Mouse (Mus musculus) neural tube, embryonic 14.5 days (tissue): ENCODE results near the gene Fra10ac1. TPM values are rescaled to one million over a fixed set of nuclear protein-coding genes. Genes with fewer than 3 reads are reported as not detected.

Source experiments
- ATAC-seq: fragments of 200-750 bp; cut with Nextera tagmentation; 2 replicates; pipeline ENCODE4 v1.8.0; 2017; ENCODE audit warnings: low read depth, mild to moderate bottlenecking, moderate TSS enrichment, moderate library complexity
- H3K27ac ChIP-seq: fragments of 300-500 bp; sonication (generic); 2 replicates; pipeline ENCODE4 v1.5.1; 2014; ENCODE audit warnings: low read depth, mild to moderate bottlenecking, control low read depth, low read length, moderate library complexity, mixed read lengths
- H3K27me3 ChIP-seq: fragments of 300-500 bp; sonication (generic); 2 replicates; pipeline ENCODE4 v1.6.1; 2014; ENCODE audit warnings: low read length; ENCODE audit not compliant: control insufficient read depth, insufficient read depth
- H3K36me3 ChIP-seq: fragments of 300-500 bp; sonication (generic); 2 replicates; pipeline ENCODE4 v1.6.1; 2014; ENCODE audit warnings: low read length, mixed read lengths; ENCODE audit not compliant: control insufficient read depth, insufficient read depth
- H3K4me1 ChIP-seq: fragments of 300-500 bp; sonication (generic); 2 replicates; pipeline ENCODE4 v1.6.1; 2014; ENCODE audit warnings: low read length; ENCODE audit not compliant: control insufficient read depth, insufficient read depth
- H3K4me2 ChIP-seq: fragments of 300-500 bp; sonication (generic); 2 replicates; pipeline ENCODE4 v1.6.1; 2014; ENCODE audit warnings: mild to moderate bottlenecking, low read depth, low read length, control low read depth
- H3K4me3 ChIP-seq: fragments of 300-500 bp; sonication (generic); 2 replicates; pipeline ENCODE4 v1.5.1; 2014; ENCODE audit warnings: low read depth, low read length, control low read depth, mixed read lengths
- H3K9ac ChIP-seq: fragments of 300-500 bp; sonication (generic); replicated peaks from 2 replicates; pipeline ENCODE4 v1.6.1; 2014; ENCODE audit warnings: low read depth, mild to moderate bottlenecking, control low read depth, low read length, mixed read lengths
- H3K9me3 ChIP-seq: fragments of 300-500 bp; sonication (generic); 2 replicates; pipeline ENCODE4 v1.6.1; 2016; ENCODE audit warnings: low read length; ENCODE audit not compliant: control insufficient read depth
- WGBS: fragments of 180-500 bp; shearing (Covaris S2); extraction: QIAGEN DNeasy Blood & Tissue Kit; methylation state at CpG from one replicate; pipeline ENCODE4 v1.1.7; 2014; 5-methylcytosine and 5-hydroxymethylcytosine counted together
- polyA plus RNA-seq: library from polyadenylated mRNA; unstranded; fragments of >200 nt; fragmentation: Nextera tagmentation; extraction: Ambion mirVana; gene quantifications from 2 replicates; pipeline ENCODE4 v1.2.1, GENCODE M21; 2014

The Fra10ac1 gene
- polyA plus RNA-seq, 1 experiment from 2014 or later: 38.5 TPM

GRCm38 (mm10) chr19:38206669-38207068 lies 17.3 kb downstream of the Fra10ac1 start:
- H3K4me1 ChIP-seq: no peaks in the 10 kb centered on the region
- H3K4me2 ChIP-seq: no peak overlapping the region
- no peak overlapping the region for H3K9ac ChIP-seq
- no peak overlapping the region for H3K27ac ChIP-seq
- ATAC-seq: peak; percentile 68; the same call in 1 of the 2 replicates
- no peaks in the 10 kb centered on the region for H3K27me3 ChIP-seq
- no peak overlapping the region for H3K4me3 ChIP-seq
- no peaks in the 10 kb centered on the region; the same call in 1 of the 2 replicates for H3K36me3 ChIP-seq
- H3K9me3 ChIP-seq: no peaks in the 10 kb centered on the region
- 60% methylated on average over 9 of the region's 9 CpGs for WGBS

GRCm38 (mm10) chr19:38198731-38199130 lies 25.2 kb downstream of the Fra10ac1 start:
- Histone ChIP-seq H3K27ac (no peak overlapping the region), H3K9me3 (no peaks in the 10 kb centered on the region), H3K9ac (no peak overlapping the region), H3K4me1 (no peaks in the 10 kb centered on the region), H3K4me2 (no peak overlapping the region), H3K4me3 (no peak overlapping the region), H3K27me3 (no peaks in the 10 kb centered on the region), H3K36me3 (no peaks in the 10 kb centered on the region)
- ATAC-seq: no peak
- 89% methylated on average over 5 of the region's 5 CpGs for WGBS

DNA sequence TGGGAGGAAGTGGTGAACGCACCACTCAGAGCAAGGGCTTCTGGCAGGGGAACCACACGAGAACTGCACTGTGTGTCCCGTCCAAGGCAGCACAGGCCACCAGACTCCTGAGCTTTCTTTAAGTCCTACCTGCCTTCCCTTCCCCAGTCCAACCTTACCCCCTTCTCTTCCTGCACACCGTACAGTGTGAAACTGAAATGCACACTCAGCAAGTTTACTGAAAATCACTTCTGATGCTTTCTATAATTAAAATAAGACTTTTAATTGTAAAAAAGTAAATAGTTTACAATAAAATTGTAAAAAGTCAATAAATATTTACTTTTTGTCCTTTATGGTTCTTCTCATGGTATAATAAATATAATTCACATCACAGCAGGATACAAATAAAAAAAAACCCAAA lies 28.7 kb downstream of the Fra10ac1 start:
- Histone ChIP-seq H3K9ac (no peak overlapping the region), H3K9me3 (no peaks in the 10 kb centered on the region), H3K4me2 (no peak overlapping the region), H3K27ac (no peak overlapping the region), H3K27me3 (no peaks in the 10 kb centered on the region), H3K4me3 (no peak overlapping the region), H3K36me3 (no peaks in the 10 kb centered on the region), H3K4me1 (no peaks in the 10 kb centered on the region)
- ATAC-seq: no peak
- 92% methylated on average over 4 of the region's 4 CpGs for WGBS

GRCm38 (mm10) chr19:38191446-38191845 lies 32.5 kb downstream of the Fra10ac1 start:
- no peaks in the 10 kb centered on the region for H3K9me3 ChIP-seq
- H3K4me3 ChIP-seq: no peak overlapping the region
- ATAC-seq: no peak
- H3K36me3 ChIP-seq: no peaks in the 10 kb centered on the region; the same call in 1 of the 2 replicates
- no peak overlapping the region for H3K4me2 ChIP-seq
- H3K27ac ChIP-seq: no peak overlapping the region
- WGBS: 87% methylated on average over 5 of the region's 5 CpGs
- H3K4me1 ChIP-seq: no peaks in the 10 kb centered on the region
- no peaks in the 10 kb centered on the region for H3K27me3 ChIP-seq
- H3K9ac ChIP-seq: no peak overlapping the region

DNA sequence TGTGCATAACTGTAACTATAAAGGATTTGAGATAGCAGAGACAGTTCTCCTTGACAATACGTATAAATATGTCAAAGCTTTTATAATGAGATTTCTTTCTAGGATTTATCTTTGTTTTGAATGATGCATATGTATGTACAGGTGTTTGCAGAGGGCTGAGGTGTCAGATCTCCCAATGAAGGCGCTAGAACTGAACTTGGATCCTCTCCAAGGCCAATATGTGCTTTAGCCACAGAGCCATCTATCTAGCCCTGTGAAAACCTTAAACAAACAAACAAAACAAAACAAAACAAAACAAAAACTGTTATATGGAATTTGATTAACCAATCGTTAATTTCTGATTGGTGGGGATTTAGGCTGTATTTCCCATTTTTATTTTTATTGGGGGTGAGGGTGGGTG lies 33.4 kb downstream of the Fra10ac1 start:
- Histone ChIP-seq H3K9ac (no peak overlapping the region), H3K27ac (no peak overlapping the region), H3K27me3 (no peaks in the 10 kb centered on the region), H3K4me3 (no peak overlapping the region), H3K36me3 (no peaks in the 10 kb centered on the region; the same call in 1 of the 2 replicates), H3K4me1 (no peaks in the 10 kb centered on the region), H3K9me3 (no peaks in the 10 kb centered on the region), H3K4me2 (no peak overlapping the region)
- WGBS: 84% methylated on average over 3 of the region's 3 CpGs
- ATAC-seq: no peak

GRCm38 (mm10) chr19:38187345-38187680 lies 36.6 kb downstream of the Fra10ac1 start:
- Histone ChIP-seq H3K27me3 (no peaks in the 10 kb centered on the region), H3K9ac (no peak overlapping the region), H3K4me2 (no peak overlapping the region), H3K4me3 (no peak overlapping the region), H3K27ac (no peak overlapping the region), H3K4me1 (no peaks in the 10 kb centered on the region), H3K9me3 (no peaks in the 10 kb centered on the region), H3K36me3 (no peaks in the 10 kb centered on the region; the same call in 1 of the 2 replicates)
- WGBS: 86% methylated on average over 2 of the region's 2 CpGs
- no peak for ATAC-seq

DNA sequence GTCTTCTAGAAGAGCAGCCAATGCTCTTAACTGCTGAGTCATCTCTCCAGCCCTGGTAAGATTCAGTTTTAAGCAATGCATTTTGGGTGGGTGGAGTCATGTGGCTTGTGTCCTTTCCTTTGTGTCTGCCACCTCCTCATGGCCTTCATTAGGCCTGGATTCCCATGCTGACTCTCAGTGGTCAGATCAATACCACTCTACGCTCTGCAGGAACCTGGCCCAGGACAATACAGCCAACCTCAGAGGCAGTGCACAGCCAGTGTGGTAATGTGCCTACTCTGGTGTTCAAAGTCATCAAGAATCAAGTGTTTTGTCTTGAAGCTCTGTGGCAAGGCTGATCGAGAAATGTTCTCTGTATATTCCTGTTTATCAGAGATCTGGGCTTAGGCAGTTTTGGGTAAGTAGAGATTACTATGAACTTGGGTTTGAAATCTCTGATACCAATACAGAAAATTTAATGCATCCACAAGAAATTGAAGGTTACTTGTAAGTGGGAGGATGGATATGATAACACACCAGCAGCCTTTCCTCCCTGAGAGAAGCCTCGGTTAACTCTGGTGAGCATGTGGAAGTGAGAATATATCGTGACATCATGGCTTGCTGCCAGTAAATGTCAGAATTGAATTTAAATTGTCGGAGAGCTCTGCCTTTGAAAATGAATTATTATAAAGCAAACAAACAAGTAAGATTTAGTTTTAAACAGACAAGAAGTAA lies 37.2 kb downstream of the Fra10ac1 start:
- H3K9ac ChIP-seq: no peak overlapping the region
- H3K9me3 ChIP-seq: no peaks in the 10 kb centered on the region
- H3K4me3 ChIP-seq: no peak overlapping the region
- no peak for ATAC-seq
- H3K4me1 ChIP-seq: no peaks in the 10 kb centered on the region
- no peaks in the 10 kb centered on the region for H3K27me3 ChIP-seq
- 95% methylated on average over 5 of the region's 5 CpGs for WGBS
- no peak overlapping the region for H3K27ac ChIP-seq
- H3K36me3 ChIP-seq: no peaks in the 10 kb centered on the region; the same call in 1 of the 2 replicates
- H3K4me2 ChIP-seq: no peak overlapping the region

GRCm38 (mm10) chr19:38179675-38180074 lies 44.3 kb downstream of the Fra10ac1 start:
- 95% methylated on average over 9 of the region's 9 CpGs for WGBS

DNA sequence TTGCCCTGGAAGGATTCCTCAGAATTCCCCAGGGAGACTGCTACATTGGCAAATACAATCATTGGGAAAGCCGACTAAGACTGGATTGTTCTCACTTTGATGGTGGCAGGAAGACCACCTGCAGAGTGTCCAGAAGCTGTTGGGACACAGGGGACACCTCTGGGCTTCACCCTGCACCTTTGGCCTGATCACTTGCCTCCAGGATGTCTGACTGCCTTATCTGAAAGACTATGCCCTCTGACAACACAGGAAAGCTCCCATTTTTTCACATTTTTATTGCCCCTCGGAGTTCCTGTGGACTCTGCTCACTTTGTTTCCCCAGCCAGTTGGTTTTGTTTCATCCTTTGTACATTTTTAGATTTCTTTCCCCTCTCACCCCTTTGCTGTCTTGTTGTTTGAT lies 59.3 kb downstream of the Fra10ac1 start:
- no peaks in the 10 kb centered on the region for H3K9me3 ChIP-seq
- H3K4me2 ChIP-seq: no peak overlapping the region
- ATAC-seq: no peak
- no peak overlapping the region for H3K9ac ChIP-seq
- no peak overlapping the region for H3K27ac ChIP-seq
- H3K27me3 ChIP-seq: no peaks in the 10 kb centered on the region
- WGBS: 54% methylated on average over 2 of the region's 2 CpGs
- no peaks in the 10 kb centered on the region for H3K4me1 ChIP-seq
- no peak overlapping the region for H3K4me3 ChIP-seq
- H3K36me3 ChIP-seq: no peaks in the 10 kb centered on the region

More at GRCm38 (mm10) chr19:38179675-38180074, 44.3 kb downstream of the Fra10ac1 start:
- no peak overlapping the region for H3K9ac ChIP-seq
- no peaks in the 10 kb centered on the region for H3K36me3 ChIP-seq
- no peak for ATAC-seq
- no peak overlapping the region for H3K27ac ChIP-seq
- H3K9me3 ChIP-seq: no peaks in the 10 kb centered on the region
- H3K27me3 ChIP-seq: no peaks in the 10 kb centered on the region
- no peak overlapping the region for H3K4me3 ChIP-seq
- no peaks in the 10 kb centered on the region for H3K4me1 ChIP-seq
- H3K4me2 ChIP-seq: no peak overlapping the region
